Mouse (Mus musculus): Measurements from ENCODE around the gene Slc22a23. TPM values are rescaled to one million over a fixed set of nuclear protein-coding genes. Genes with fewer than 3 reads are reported as not detected.
"Not testable (repeated sequence)": the region's sequence is repeated elsewhere in the genome, so short reads cannot be mapped to it uniquely, and the experiment has no call there.

Gene Slc22a23
- total RNA-seq (2021): 10 to 100 TPM; 13.1 to 13.4 TPM
- long read RNA-seq, experiment 1, partial matches to known transcripts: 1 of 6 reads
- long read RNA-seq, experiment 1, other reads (novel, unspliced or antisense): 5 of 6 reads
- long read RNA-seq, experiment 2, full-length matches to known transcripts: 1 of 1 reads
- long read RNA-seq, experiment 2, partial matches to known transcripts: 0 of 1 reads
- long read RNA-seq, experiment 2, other reads (novel, unspliced or antisense): 0 of 1 reads

- peak; percentile 87 for DNase-seq
These were observed at the start of gene Slc22a23 for GRCm38 (mm10) chr13:34345128-34346085. Slc22a23 (minus strand) TSS chr13:34345182.

DNA sequence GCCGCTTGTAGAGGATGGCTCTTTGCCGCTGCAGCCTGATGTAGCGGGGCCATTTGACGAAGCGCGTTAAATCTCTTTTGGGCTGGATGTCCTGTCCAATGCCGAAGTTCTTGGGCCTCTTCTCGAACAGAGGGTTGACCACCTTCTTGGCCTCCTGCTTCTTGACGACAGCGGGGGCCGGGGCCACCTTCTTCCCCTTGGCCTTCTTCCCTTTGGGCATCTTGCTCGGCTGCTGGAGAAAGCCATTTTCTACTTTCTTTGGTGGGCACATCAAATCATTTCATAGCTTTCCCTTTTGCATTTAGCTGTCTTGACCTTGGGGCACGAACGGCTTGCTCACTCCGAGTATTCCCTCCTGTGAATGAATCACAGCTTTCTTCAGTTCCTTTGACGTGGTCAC, 49.3 kb upstream of the Slc22a23 start:
- not testable (repeated sequence) for DNase-seq

DNA sequence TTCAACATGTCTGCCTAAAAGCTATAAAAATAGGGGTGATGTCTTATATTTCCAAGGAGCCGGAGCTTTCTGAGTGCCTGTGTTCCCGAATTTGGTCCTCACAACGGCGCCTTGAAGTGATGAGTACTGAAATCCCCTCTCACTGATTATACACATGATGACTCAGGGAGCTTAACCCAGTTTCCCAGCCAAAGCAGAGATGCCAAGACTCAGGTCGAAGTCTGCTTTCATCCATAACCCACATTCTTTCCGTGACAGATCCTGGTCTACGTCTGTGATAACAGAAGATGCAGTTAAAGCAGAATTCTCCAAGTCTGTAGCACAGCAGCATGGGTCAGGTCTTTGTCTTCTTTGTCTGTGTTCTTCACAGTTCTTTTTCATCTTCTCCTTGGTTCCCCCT, 47.4 kb upstream of the Slc22a23 start:
- DNase-seq: no peak

DNA sequence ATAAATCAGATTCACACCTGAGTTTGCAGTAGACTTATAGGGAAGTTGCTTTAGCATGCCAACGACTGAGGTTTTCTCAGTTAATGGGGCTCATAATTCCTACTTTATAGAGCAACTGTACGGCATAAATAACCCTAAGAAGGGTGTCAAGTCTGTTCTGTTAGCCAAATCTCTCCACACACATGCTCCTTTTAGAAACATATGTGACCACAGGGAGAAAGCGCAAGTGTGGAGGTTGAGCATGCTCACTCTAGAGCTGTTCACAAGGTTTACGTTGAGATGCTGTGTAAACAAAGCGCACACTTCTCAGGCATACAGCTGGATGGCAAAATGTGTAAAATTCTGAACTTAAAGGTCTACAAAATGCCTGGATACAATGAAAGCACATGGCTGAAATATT, 43.2 kb upstream of the Slc22a23 start:
- no peak for DNase-seq

- DNase-seq: no peak
These were observed 38.4 kb upstream of the Slc22a23 start for GRCm38 (mm10) chr13:34383416-34383815.

- DNase-seq: peak; percentile 11
These were observed 33.9 kb upstream of the Slc22a23 start for GRCm38 (mm10) chr13:34378926-34379325.

- no peak for DNase-seq
These were observed 30.2 kb upstream of the Slc22a23 start for GRCm38 (mm10) chr13:34375145-34375544.

- no peak for DNase-seq
These were observed 28.0 kb upstream of the Slc22a23 start for GRCm38 (mm10) chr13:34372870-34373478.

GRCm38 (mm10) chr13:34371951-34372869, 27.2 kb upstream of the Slc22a23 start:
- DNase-seq: no peak

- no peak for DNase-seq
These were observed 25.4 kb upstream of the Slc22a23 start for GRCm38 (mm10) chr13:34370281-34370825.

DNA sequence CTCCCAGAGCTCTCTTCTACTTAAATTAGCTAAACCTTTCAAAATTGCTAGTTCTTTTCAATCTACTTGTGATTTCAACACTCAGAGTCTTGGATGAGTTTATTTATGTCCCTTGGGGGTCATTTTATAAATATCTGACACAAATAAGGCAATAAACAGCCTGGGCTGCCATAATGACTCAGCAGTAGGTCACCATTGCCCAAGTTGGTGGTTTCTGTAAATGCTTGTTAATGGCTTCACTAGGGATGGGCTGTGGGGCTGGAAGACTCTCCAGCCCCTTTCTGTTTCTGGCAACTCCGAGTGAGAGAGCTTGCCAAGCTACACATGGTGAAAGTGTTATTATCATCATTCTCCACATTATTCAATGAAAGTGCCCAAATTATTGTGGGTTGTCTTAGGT, 20.2 kb upstream of the Slc22a23 start:
- DNase-seq: peak; percentile 16

DNA sequence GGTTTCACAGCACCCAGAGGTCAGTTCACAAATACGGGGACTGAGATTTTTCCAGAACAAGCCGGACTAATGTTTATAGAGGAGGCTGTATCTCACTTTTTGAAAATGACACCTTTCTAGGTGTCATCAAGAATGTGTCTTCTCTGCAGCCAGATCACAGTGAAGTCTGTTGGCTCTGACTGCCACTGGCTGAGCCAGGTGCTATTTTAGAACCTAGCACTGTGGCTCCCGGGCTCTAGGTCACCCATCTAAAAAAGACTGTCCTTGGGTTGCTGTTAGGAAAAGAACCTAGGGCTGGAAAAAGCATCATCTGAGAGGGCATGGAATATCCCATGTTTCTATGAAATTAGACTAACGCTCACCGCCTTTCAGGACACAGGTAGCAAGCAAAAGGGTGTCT, 10.7 kb upstream of the Slc22a23 start:
- DNase-seq: no peak

- DNase-seq: no peak
These were observed 10.0 kb upstream of the Slc22a23 start for GRCm38 (mm10) chr13:34354830-34355624.

DNA sequence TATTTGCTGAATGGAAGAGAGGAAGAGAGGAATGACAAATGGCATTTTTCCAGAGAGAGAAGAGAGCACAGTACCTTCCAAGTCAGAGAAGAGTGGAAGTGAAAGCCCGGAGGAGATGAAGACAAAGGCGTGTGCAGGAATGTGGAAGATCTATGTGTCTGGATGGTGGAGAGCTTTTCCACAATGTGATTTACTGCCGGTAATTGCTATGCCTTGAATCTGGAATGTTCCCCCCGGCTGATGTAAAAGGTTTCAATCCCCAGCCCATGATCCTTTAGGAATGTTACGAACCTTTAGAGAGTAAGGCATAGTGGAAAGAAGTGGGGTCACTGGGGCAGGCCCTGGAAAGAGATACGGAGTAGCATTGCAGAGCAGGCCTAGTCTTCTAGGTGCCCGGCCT, 8.3 kb upstream of the Slc22a23 start:
- DNase-seq: no peak

GRCm38 (mm10) chr13:34351437-34351836, 6.5 kb upstream of the Slc22a23 start:
- no peak for DNase-seq

GRCm38 (mm10) chr13:34347960-34348889, 3.2 kb upstream of the Slc22a23 start:
- DNase-seq: no peak

- no peak for DNase-seq
These were observed 1.8 kb upstream of the Slc22a23 start for GRCm38 (mm10) chr13:34346748-34347147.

DNA sequence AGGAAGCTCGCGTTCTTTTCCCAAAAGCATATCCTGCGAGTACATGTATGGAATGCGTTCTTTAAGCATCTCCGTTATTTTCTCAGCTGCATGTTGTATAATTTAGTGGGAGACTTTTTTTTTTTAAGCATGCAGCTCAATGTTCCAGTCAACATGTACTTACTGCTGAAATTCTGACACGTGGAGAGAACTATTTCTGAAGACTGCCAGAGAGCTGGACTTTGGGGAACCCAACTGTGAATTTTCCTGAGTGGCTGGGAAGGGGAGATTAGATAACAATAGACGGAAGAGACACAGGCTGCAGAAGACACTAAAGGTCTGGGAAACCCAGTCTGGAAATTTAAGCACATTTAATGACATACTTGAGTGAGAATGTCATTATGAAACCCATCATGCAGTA, 1.3 kb upstream of the Slc22a23 start:
- DNase-seq: no peak

- peak; percentile 62 for DNase-seq
These were observed 430 bp downstream of the Slc22a23 start for GRCm38 (mm10) chr13:34344376-34345127.

Measured in adrenal gland, postnatal 10 days (tissue).